Mouse (Mus musculus): ENCODE results near the gene Naaa. TPM values are rescaled to one million over a fixed set of nuclear protein-coding genes. Genes with fewer than 3 reads are reported as not detected.

Gene Naaa
- polyA plus RNA-seq, 1 experiment from 2014 or later: 11.5 TPM

DNA sequence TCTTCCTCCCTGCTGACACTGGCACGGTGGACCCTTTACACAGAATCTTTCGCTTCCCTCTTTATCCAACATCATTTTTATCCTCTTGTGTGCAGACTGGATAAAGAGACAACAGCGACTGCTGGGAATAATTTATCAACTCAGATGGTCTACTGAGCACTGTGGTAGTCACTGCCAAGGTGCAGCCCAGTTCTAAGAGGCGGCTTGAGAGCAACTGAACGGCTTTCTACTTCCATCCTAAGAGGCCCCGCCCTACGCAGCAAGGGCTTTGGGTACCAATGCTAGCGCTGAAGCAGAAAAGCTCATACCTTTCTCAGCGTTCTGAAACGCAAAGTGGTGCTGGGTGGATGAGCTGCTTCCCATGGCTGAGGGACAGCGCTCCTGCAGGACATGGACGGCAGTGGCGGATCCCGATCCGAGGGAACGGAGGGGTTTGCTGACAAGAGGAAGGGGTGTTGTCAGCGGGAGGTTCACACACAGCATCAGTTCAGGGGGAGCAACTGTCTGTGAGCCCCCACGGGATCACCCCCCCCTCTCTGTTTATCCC, 25.1 kb downstream of the Naaa start:
- peaks cover 9% of the 10 kb centered on the region for H3K4me1 ChIP-seq
- H3K9me3 ChIP-seq: no peaks in the 10 kb centered on the region
- WGBS: 17% methylated on average over 18 of the region's 18 CpGs
- H3K27ac ChIP-seq (replicated peaks): no peak overlapping the region
- H3K4me3 ChIP-seq: peak overlapping the region; percentile 19
- H3K27me3 ChIP-seq: no peaks in the 10 kb centered on the region
- peak overlapping the region; percentile 26 for H3K9ac ChIP-seq (replicated peaks)
- peak overlapping the region; percentile 40 for H3K4me2 ChIP-seq (replicated peaks)
- no peaks in the 10 kb centered on the region for H3K36me3 ChIP-seq
- peak; percentile 61 for ATAC-seq (replicated peaks)

DNA sequence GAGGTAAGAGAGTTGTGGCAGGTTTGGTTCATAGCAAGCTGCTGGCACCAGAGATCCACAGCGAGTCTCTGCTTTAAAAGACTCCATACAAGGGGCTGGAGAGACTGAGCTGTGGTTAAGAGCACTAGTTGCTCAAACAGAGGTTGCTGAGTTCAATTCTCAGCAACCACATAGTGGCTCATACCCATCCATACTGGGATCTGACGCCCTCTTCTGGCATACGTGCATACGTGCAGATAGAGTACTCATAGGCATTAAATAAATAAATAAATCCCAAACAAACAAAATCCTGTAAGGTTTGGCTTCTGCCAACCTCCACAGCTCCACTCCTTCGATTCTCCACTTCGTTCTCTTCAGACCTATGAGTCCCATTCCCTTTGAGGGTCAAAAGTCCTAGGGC, 25.9 kb downstream of the Naaa start:
- Histone ChIP-seq H3K4me1 (peaks cover 9% of the 10 kb centered on the region), H3K27ac (replicated peaks) (no peak overlapping the region), H3K9ac (replicated peaks) (no peak overlapping the region), H3K9me3 (no peaks in the 10 kb centered on the region), H3K4me2 (replicated peaks) (no peak overlapping the region), H3K27me3 (no peaks in the 10 kb centered on the region), H3K36me3 (no peaks in the 10 kb centered on the region), H3K4me3 (no peak overlapping the region)
- ATAC-seq (replicated peaks): no peak
- WGBS: 93% methylated on average over 6 of the region's 6 CpGs

DNA sequence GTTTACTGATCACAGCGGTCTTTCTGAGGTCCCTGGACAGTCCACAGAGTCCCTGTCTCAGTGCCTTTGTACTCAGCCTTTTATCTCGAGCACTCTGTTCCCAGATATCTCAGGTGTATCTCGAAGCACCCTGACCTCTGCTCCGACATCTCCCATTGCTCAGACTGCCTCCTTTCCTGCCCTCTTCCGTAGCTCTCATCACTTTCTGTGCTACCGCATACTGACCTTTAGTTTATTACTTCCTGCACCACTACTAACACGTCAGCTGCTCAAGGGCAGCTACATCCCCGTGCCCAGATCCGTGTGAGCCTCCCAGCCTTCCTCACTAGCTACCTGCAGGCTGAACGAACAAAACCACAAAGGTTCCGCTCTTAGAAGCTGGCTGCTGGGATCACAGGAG, 29.4 kb downstream of the Naaa start:
- Histone ChIP-seq H3K9me3 (no peaks in the 10 kb centered on the region), H3K27ac (replicated peaks) (no peak overlapping the region), H3K4me3 (no peak overlapping the region), H3K4me2 (replicated peaks) (no peak overlapping the region), H3K4me1 (peaks cover 9% of the 10 kb centered on the region), H3K36me3 (no peaks in the 10 kb centered on the region), H3K27me3 (no peaks in the 10 kb centered on the region), H3K9ac (replicated peaks) (no peak overlapping the region)
- WGBS: 86% methylated on average over 11 of the region's 11 CpGs
- ATAC-seq (replicated peaks): no peak

DNA sequence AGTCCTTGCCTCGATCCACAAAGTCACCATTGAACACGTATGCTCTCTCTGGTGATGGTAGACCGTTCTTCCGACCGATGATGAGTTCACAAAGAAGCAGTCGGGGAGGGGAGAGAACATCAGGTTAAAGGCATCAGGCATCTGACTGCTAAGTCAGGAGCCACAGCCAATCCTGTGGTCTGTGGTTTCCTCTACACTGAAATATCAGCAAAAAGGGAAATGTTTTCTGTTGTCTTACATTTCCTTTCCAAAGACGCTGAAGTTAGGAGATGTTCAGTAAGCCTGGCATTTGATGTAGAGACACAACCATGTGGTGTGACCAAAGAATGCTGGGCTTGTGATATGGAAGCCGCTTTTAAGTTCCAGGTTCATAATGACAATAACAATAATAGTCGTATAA, 32.5 kb downstream of the Naaa start:
- 92% methylated on average over 9 of the region's 9 CpGs for WGBS
- no peak overlapping the region for H3K27ac ChIP-seq (replicated peaks)
- no peaks in the 10 kb centered on the region for H3K4me1 ChIP-seq
- H3K27me3 ChIP-seq: no peaks in the 10 kb centered on the region
- H3K9me3 ChIP-seq: no peaks in the 10 kb centered on the region
- no peak overlapping the region for H3K9ac ChIP-seq (replicated peaks)
- no peak overlapping the region for H3K4me2 ChIP-seq (replicated peaks)
- no peak for ATAC-seq (replicated peaks)
- no peaks in the 10 kb centered on the region for H3K36me3 ChIP-seq
- H3K4me3 ChIP-seq: no peak overlapping the region

DNA sequence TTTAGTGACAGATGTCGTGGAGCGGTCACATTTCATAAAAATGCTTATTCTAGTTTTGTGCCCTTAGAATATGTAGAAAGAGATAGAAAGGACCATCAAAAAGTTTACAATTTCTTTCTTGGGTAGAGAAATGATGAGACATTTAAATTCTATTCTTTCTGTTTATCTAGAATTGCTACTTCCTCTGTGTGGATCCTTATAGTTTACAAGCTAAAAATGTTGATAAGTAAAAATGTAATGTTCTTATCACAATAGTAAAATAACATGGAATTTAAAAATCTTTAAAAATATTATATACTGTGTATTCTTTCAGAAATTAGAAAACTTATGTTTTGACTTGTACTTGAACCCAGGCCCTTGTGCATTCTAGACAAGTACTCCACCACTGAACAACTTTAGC, 33.1 kb downstream of the Naaa start:
- Histone ChIP-seq H3K9ac (replicated peaks) (no peak overlapping the region), H3K4me3 (no peak overlapping the region), H3K27me3 (no peaks in the 10 kb centered on the region), H3K4me2 (replicated peaks) (no peak overlapping the region), H3K36me3 (no peaks in the 10 kb centered on the region), H3K9me3 (no peaks in the 10 kb centered on the region), H3K4me1 (peaks cover under 1% of the 10 kb centered on the region; the same call in 1 of the 2 replicates), H3K27ac (replicated peaks) (no peak overlapping the region)
- no peak for ATAC-seq (replicated peaks)
- 100% methylated on average over 2 of the region's 2 CpGs for WGBS

DNA sequence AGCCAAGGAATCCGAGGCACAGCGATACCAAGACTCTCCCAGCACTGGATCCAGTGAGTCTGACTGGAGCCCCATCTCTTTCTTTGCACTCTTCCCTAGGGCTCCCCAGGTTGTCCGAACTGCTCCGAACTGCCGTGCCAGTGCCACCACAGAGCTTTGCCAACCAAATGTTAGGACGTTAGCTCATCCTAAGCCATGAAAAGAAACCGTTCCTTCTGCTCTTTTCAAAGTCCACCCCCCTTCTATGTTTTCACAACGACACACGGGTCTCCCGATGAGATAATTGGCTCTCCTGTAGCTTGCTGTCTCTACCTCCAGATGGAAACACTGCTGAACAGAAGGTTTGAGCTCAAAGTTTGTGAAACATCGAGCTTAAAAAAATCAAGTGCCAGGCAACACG, 37.2 kb downstream of the Naaa start:
- no peak overlapping the region for H3K9ac ChIP-seq (replicated peaks)
- H3K4me1 ChIP-seq: peaks cover 4% of the 10 kb centered on the region; the same call in 1 of the 2 replicates
- H3K27me3 ChIP-seq: no peaks in the 10 kb centered on the region
- no peak overlapping the region for H3K4me2 ChIP-seq (replicated peaks)
- no peak overlapping the region for H3K27ac ChIP-seq (replicated peaks)
- peak; percentile 71 for ATAC-seq (replicated peaks)
- WGBS: 74% methylated on average over 12 of the region's 12 CpGs
- no peaks in the 10 kb centered on the region for H3K9me3 ChIP-seq
- no peaks in the 10 kb centered on the region for H3K36me3 ChIP-seq
- H3K4me3 ChIP-seq: no peak overlapping the region

DNA sequence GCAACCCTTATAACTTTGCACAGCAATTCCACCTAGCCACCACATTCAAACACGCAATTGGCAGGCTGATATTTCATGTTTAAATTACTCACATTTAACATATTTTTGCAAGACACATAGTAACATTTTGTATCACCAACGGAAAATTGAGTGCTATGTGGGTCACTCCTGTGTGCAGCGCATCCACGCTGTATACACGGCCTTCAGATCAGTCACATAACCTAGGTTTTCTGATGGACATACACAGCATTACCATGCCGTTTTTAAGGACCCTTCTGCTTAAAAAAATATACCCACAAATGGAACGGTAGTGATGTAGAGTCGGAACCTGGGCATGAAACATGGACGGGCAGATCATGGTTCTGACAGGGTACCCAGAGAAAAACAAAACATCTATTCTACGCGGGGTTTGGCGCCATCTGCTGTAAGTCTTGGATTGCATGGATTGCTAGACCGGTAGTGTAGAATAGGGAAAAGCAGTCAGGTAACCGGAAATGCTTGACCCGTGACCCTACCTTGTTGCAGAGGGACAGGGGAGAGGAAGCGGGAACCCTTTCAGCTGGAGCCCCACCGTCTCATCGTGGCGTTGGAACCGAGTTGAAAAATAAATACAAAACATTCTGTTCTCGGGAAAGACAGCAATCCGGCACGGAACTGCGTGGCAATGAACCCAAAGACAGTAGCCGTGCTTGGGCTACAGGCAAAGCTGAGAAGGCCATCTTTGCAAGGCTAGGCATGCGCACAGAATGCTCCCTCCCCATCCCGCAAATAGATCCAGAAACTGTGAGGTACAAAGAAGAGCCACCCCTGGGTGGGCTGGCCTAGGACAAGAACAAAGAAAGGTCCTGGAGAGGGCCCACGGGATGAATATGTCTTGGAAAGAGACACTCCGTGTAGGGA, 38.4 kb downstream of the Naaa start:
- H3K27ac ChIP-seq (replicated peaks): no peak overlapping the region
- H3K4me3 ChIP-seq: peak overlapping the region; percentile 8; the same call in 1 of the 2 replicates
- no peak overlapping the region for H3K9ac ChIP-seq (replicated peaks)
- H3K27me3 ChIP-seq: no peaks in the 10 kb centered on the region
- peak; percentile 46 for ATAC-seq (replicated peaks)
- H3K36me3 ChIP-seq: no peaks in the 10 kb centered on the region
- 43% methylated on average over 29 of the region's 29 CpGs for WGBS
- peaks cover 4% of the 10 kb centered on the region; the same call in 1 of the 2 replicates for H3K4me1 ChIP-seq
- H3K9me3 ChIP-seq: no peaks in the 10 kb centered on the region
- H3K4me2 ChIP-seq (replicated peaks): peak overlapping the region; percentile 22

DNA sequence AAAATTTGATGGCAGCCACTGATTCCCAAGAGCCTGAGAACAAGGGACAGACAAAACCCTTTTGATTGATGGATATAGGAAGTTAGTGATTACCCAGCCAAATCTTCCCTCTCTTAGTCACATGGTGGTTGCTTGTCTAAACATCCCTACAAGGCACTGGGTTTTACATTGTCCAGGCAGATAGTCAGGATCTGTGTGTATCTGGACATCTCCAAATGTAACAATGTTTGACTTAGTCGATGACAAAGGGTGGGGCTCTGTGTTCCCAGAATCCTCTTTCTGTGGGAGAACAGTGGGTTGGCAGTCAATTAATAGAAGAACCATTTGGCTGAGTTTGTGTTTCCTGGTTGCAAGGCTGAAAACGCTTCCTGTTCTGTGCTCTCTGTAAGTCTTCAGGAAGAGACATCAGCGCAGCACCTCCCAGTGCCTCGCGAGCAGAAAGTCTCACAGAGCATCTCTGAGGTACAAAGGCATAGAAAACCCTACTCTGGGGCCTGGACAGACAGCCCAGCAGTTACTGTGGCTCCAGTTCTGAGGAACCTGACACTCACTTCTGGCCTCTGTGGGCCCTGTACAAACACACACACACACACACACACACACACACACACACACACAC, 42.9 kb downstream of the Naaa start:
- no peak for ATAC-seq (replicated peaks)
- Histone ChIP-seq H3K4me1 (peaks cover 4% of the 10 kb centered on the region; the same call in 1 of the 2 replicates), H3K9ac (replicated peaks) (no peak overlapping the region), H3K27me3 (no peaks in the 10 kb centered on the region), H3K9me3 (no peaks in the 10 kb centered on the region), H3K4me2 (replicated peaks) (no peak overlapping the region), H3K4me3 (no peak overlapping the region), H3K27ac (replicated peaks) (no peak overlapping the region), H3K36me3 (no peaks in the 10 kb centered on the region)
- WGBS: 82% methylated on average over 5 of the region's 5 CpGs

DNA sequence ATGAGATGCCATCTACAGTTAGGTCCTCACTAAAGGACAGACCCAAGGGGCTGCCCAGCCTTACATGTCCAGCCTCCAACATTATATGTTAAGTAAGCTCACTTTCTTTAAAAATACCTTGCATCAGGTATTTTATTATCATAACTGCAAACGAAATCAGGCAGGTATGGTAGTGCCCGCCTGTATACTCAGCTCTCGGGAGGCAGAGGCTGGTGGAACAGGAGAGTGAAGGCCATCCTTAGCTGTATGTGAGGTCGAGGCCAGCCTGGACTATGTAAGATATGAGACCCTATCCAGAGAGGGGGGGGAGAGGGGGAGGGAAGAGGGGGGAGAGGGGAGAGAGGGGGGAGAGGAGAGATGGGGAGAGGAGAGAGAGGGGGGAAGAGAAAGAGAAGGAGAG, 44.6 kb downstream of the Naaa start:
- Histone ChIP-seq H3K4me1 (no peaks in the 10 kb centered on the region), H3K4me3 (no peak overlapping the region), H3K4me2 (replicated peaks) (no peak overlapping the region), H3K9ac (replicated peaks) (no peak overlapping the region), H3K27ac (replicated peaks) (no peak overlapping the region), H3K36me3 (no peaks in the 10 kb centered on the region), H3K9me3 (no peaks in the 10 kb centered on the region), H3K27me3 (no peaks in the 10 kb centered on the region)
- no peak for ATAC-seq (replicated peaks)
- 78% methylated on average over 4 of the region's 4 CpGs for WGBS

DNA sequence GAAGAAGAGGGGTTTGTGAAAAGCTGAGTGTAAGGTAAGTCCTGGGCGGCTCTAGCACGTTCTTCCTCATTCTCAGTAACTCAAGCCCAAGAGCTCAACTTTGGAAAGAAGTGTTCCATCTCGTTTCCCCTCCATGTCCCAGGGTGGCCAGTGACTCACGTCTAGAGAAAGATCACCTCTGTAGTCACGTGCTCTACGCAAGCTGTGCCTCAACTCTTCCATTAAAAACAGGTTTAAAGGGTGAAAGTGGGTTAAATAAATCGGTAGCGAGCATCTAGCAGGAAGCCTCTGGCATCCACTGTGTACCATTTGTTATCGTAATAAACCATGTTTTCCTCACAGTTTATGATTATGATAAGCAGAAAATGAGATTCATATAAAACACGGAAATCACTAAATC, 46.1 kb downstream of the Naaa start:
- H3K27me3 ChIP-seq: no peaks in the 10 kb centered on the region
- no peak overlapping the region for H3K4me3 ChIP-seq
- no peak for ATAC-seq (replicated peaks)
- WGBS: 86% methylated on average over 10 of the region's 10 CpGs
- no peak overlapping the region for H3K4me2 ChIP-seq (replicated peaks)
- no peak overlapping the region for H3K9ac ChIP-seq (replicated peaks)
- no peaks in the 10 kb centered on the region for H3K9me3 ChIP-seq
- no peaks in the 10 kb centered on the region for H3K4me1 ChIP-seq
- no peaks in the 10 kb centered on the region for H3K36me3 ChIP-seq
- H3K27ac ChIP-seq (replicated peaks): no peak overlapping the region

DNA sequence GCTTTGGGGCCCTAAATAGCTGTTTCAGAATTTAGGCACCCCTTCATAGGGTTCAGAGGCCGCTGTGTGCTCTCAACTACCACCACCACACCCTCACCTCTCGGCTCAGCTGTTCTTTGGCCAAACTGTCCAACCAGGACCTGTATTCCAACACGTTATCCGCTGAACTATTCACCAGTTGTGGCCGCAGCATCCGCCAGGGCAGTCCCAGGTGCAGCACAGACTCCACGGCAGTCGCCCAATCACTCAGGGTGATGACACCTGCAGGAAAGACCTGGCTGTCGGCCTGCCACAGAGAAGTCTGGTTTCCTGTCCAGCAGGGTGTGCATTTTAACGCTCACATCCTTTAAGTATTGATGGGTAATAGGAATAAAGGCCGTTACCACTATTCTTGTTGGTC, 47.7 kb downstream of the Naaa start:
- H3K9ac ChIP-seq (replicated peaks): no peak overlapping the region
- no peak overlapping the region for H3K27ac ChIP-seq (replicated peaks)
- no peaks in the 10 kb centered on the region for H3K9me3 ChIP-seq
- H3K4me1 ChIP-seq: no peaks in the 10 kb centered on the region
- no peaks in the 10 kb centered on the region for H3K36me3 ChIP-seq
- H3K4me2 ChIP-seq (replicated peaks): no peak overlapping the region
- 85% methylated on average over 11 of the region's 11 CpGs for WGBS
- no peak for ATAC-seq (replicated peaks)
- no peak overlapping the region for H3K4me3 ChIP-seq
- H3K27me3 ChIP-seq: no peaks in the 10 kb centered on the region

DNA sequence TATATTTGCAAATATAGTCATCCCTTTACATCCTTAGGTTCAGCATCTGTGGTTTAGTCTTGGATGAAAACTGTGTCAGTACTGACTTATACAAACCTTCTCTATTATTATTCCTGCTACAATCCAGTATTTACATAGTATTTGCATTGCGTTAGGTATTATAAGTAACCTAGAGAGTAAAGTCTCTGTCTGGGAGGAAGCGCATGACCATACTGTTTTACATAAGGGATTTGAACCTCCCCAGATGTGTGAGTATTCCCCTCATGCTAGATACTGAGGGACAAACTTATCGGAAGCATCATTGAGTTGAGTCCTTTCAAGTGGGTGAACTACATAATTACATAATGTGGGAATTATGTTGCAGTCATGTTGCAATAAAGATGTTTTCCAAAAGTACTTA, 48.5 kb downstream of the Naaa start:
- Histone ChIP-seq H3K36me3 (no peaks in the 10 kb centered on the region), H3K4me1 (no peaks in the 10 kb centered on the region), H3K27me3 (no peaks in the 10 kb centered on the region), H3K4me3 (no peak overlapping the region), H3K27ac (replicated peaks) (no peak overlapping the region), H3K4me2 (replicated peaks) (no peak overlapping the region), H3K9me3 (no peaks in the 10 kb centered on the region), H3K9ac (replicated peaks) (no peak overlapping the region)
- ATAC-seq (replicated peaks): no peak
- 92% methylated on average over 3 of the region's 3 CpGs for WGBS

Measured in forebrain, embryonic 15.5 days (tissue).